Mouse (Mus musculus) left cerebral cortex, adult 18-20 months (tissue): ENCODE measurements around the gene Mdh2. TPM values are rescaled to one million over a fixed set of nuclear protein-coding genes. Genes with fewer than 3 reads are reported as not detected.

Experiments
- DNase-seq, 2 experiments: peaks; one replicate each; pipeline ENCODE4 v3.0.0; 2021 to 2022; ENCODE audit warnings: low spot score in 2 of 2, mixed read lengths in 1 of 2
- long read RNA-seq, 2 experiments: library from polyadenylated mRNA; stranded (forward); transcript quantifications; one replicate each; pipeline ENCODE4 v2.0.0; 2021
- total RNA-seq, 2 experiments: library from RNA; stranded (reverse); gene quantifications; 2 replicates each; pipeline ENCODE4 v1.2.3; 2021

Gene Mdh2
- total RNA-seq: 100 to 1,000 TPM; 431 to 433 TPM
- long read RNA-seq, experiment 1, transcript Mdh2-201 (9 exons, 1,456 nt): major isoform, 681 of 716 reads
- long read RNA-seq, experiment 1, partial matches to known transcripts: 26 of 716 reads
- long read RNA-seq, experiment 1, other reads (novel, unspliced or antisense): 9 of 716 reads
- long read RNA-seq, experiment 2, transcript Mdh2-201 (9 exons, 1,456 nt): major isoform, 568 of 600 reads
- long read RNA-seq, experiment 2, partial matches to known transcripts: 21 of 600 reads
- long read RNA-seq, experiment 2, other reads (novel, unspliced or antisense): 11 of 600 reads

DNA sequence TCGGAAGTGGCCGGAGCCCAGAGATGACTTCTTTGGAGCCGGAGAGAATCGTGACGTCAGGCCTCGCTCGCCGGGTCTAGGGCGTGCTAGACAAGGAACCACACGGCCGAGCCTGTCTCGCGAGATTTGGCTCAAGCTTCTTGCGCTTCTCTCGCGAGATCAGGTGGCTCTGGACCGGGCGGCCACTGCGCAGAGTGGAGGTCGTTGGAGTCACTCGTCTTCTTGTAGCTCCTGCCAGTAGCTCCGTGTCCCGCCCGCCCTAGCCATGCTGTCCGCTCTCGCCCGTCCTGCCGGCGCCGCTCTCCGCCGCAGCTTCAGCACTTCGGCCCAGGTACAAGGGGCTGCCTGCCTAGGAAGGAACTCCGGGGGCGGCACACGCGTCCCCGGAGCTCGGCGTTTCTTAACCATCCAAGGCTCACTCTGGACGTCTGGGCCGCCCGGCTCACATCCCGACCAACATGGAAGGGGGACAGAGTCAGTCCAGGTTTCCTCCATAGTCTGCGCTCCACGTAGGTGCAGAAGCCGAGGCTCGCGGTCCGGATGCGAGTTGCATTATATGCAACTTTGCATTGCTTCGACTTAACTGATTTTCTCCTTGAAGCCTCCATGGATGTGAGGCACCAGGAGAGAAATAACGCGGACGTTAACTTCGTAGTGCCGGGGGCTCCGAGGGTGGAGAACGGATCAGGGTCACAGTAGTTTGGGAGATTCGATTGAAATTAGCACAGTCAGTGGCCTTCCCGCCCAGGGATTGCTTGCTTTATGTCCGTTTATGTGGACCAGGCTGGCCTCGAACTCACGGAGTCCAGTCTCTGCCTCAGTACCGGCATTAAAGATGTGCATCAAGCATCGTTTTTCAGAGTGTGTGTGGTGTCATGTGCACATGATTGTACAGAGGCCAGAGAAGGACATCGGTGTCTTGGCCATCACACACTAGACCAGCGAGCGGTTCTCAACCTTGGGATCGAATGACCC lies at the start of gene Mdh2:
Gene Mdh2 (plus strand): TSS at position 10 of the 975 bp plus-strand sequence.
- peak; percentile 99 for DNase-seq

DNA sequence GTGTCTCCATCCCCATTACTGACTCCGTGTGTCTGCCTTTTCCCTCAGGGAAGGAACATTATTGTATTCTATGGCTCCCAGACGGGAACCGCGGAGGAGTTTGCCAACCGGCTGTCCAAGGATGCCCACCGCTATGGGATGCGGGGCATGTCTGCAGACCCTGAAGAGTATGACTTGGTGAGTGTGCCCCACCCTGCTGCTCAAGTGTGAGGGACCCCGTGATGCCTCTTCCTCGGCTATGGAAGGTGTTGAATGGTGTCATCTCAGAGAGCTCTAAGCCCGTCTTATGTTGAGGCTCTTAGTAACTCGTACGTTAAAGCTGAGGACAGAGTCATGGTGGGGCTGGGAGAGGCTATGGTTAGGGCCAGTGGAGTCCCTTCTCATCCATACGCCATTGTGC lies 48.9 kb upstream of the Mdh2 start:
- no peak for DNase-seq

- DNase-seq: no peak
Measured at GRCm38 (mm10) chr5:135730278-135730677, 48.0 kb upstream of the Mdh2 start.

DNA sequence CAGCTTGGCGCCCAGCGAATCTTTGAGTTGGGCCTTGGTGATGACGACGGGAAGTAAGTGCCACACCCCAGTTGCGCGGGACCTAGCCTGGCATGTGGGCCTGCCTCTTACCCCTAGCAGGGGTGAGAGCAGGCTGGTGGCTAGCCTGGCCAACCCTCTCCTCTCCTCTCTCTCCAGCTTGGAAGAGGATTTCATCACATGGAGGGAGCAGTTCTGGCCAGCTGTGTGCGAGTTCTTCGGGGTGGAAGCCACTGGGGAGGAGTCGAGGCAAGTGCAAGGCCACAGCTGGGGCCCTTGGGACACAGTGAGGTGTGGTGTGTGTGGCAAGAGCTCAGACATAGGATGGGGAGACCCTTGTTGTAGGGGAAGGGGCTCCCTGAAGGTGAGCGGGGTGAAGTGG lies 47.4 kb upstream of the Mdh2 start:
- no peak for DNase-seq

GRCm38 (mm10) chr5:135731322-135731721 lies 47.0 kb upstream of the Mdh2 start:
- no peak for DNase-seq

GRCm38 (mm10) chr5:135733071-135733470 lies 45.2 kb upstream of the Mdh2 start:
- DNase-seq: no peak

DNA sequence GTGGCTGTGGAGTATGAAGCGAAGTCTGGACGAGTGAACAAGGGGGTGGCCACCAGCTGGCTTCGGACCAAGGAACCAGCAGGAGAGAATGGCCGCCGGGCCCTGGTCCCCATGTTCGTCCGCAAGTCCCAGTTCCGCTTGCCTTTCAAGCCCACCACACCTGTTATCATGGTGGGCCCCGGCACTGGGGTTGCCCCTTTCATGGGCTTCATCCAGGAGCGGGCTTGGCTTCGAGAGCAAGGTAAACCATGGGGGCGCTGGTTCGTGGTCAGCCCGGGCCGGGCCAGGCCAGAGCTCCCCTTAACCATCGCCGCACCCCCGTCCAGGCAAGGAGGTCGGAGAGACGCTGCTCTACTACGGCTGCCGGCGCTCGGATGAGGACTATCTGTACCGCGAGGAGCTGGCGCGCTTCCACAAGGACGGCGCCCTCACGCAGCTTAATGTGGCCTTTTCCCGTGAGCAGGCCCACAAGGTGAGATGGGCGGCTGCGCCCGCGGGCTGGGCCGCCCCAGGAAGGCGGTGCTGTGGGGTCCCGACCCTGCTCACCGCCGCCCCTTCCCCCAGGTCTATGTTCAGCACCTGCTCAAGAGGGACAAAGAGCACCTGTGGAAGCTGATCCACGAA lies 44.1 kb upstream of the Mdh2 start:
- no peak for DNase-seq

- no peak for DNase-seq
Measured at GRCm38 (mm10) chr5:135735741-135736140, 42.5 kb upstream of the Mdh2 start.

DNA sequence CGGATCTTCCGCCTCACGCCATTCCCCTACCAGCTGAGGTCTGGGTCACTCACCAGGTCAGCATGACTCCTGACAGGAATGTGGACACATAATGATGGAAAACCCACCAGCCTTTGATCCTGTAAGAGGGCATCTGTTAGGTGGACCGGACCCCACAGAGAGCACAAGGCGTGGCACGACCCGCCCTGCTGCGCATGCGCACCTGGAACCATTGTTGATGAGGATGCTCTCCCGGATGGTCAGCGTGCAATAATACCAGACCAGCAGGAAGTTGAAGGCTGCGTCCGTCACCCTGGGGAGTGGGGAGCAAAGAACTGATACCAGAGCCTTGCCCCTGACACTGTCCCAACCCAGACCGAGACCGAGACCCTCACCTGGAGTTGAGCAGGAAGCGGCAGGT lies 41.7 kb upstream of the Mdh2 start:
- DNase-seq: no peak

- DNase-seq: no peak
Measured at GRCm38 (mm10) chr5:135737154-135737553, 41.1 kb upstream of the Mdh2 start.

GRCm38 (mm10) chr5:135738266-135738665 lies 40.0 kb upstream of the Mdh2 start:
- DNase-seq: no peak

DNA sequence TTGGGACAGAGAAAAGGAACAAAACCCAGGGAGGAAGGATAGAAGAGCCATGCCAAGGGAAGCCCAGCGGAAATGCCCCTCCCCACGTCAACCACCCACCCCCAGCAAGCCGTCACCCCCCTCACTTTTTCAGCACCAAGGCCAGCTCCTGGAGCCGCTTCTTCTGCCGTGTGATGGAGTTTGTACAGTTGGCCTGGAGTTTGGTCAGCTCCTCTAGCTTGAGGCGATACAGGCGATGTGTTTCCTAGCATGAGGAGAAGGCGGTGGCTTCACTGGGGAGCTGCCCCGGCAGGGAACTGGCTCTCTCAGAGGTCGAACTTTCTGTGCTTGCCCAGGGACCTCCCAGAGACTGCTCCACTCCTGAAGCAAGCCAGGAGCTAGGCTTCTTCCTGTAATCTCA lies 36.1 kb upstream of the Mdh2 start:
- DNase-seq: no peak

DNA sequence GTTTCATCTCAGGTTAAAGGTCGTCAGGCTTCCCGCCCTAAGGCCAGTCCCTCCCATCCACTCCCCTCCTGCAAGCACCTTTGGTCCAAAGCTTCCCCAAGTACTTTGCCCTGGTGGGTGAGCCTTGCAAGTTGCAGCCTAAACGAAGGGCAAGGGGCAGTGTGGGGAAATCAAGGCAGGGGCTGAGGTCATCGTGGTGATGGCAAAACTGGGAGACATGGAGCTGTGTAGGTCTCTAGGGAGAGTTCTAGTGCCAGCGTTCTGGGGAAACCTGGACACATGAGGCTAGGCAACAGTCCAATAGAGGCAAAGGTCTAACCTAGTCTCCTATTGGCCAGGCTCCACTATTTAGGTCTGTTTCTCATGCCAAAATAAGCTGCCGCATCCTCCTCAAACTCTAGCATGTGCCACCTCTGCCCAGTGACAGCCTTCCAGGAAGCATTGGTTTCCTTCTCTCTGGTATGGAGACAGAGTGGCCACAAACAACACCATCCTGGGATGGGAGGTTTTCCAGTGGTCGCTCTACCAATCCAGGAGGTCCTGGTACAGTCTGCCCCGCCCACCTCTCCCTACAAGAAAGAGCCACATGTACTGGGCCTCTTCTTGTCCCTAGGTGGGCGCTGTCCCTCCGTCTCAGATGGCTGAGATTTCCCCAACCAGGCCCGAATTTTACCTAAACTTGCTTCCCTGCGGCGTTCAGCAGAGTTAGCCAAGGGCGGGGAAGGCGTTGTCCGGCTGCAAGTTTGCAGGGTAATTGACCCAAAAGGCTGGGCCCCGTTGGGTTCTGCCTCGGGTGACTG lies 35.1 kb upstream of the Mdh2 start:
- DNase-seq: no peak

DNA sequence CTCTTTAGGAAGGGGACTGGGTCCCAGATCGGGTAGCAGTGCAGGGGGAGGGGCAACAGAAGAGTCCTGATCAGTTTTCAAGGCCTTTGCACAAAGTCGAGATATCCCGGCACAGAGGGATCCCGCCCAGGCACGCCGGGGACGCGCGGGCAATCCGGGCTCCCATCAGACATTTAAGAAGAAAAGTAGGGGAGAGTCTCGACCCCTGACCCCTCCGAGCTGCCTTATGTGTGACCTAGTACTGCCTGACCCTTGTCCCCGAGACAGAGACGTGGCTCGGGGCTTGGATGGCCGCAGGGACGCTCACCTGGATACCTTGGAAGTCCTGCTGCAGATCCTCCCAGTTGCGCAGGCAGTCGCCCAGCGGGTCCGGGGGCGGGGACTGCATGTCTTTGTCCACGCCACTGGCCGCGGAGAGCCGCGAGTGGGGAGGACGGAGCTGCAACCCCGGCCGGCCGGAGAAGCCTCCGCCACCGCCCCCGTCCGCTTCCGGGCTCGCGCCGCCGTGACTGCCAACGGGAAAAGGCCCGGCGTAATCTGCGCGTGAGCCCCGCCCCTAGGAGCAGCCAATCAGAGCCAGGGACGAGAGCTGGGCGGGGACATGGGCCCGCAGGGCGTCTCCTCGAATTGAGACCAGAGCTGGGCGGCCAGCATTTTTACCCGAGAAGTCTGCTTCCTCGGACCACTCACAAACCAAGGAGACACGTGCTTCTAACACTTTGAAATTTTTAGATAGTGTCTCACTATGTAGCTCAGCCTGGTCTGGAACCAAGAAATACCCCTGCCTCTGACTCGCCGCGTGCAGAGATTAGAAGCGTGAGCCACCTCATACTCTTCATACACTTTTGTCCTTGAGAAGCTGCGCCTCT lies 34.3 kb upstream of the Mdh2 start, which contains the start of gene Tmem120a:
Gene Tmem120a (minus strand): TSS at position 708 of the 869 bp plus-strand sequence.
- DNase-seq: peak; percentile 96

GRCm38 (mm10) chr5:135744742-135745141 lies 33.5 kb upstream of the Mdh2 start:
- DNase-seq: no peak

GRCm38 (mm10) chr5:135751041-135751440 lies 27.2 kb upstream of the Mdh2 start:
- DNase-seq: no peak

DNA sequence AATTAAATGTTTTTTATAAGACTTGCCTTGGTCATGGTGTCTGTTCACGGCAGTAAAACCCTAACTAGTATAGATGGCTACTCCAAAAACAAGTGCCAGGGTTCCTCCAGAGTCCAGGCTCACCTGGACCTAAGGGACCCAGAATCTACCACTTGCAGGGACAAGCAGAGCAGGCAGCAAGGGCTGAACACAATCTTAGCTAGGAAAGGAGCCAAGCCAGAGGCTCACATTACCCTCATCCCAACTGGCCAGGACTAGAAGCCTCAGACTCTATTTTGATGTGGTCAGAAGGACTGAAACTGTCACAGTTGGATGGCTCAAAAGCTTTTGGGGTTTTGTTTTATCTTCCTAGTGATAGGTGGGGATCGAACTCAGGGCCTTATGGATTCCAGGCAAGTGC lies 26.7 kb upstream of the Mdh2 start:
- DNase-seq: no peak

DNA sequence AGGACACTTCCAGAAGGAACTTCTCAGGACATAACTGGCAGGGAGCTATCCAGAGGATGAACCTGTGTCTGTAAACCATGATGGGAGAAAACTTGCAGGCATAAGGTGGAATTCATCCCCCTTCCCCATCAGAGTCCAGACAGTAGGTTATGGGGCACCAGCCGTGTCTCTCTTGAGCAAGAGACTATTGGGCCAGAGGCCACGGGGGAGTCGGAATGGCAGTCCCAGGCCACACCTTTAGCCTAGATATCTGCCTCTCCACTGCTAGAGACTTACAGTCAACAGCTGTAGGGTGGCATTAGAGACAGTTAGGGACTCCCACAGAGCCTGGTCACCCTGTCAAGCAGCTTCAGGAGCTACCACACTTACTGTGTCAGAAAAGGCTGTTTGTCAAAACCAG lies 16.4 kb upstream of the Mdh2 start:
- DNase-seq: no peak

DNA sequence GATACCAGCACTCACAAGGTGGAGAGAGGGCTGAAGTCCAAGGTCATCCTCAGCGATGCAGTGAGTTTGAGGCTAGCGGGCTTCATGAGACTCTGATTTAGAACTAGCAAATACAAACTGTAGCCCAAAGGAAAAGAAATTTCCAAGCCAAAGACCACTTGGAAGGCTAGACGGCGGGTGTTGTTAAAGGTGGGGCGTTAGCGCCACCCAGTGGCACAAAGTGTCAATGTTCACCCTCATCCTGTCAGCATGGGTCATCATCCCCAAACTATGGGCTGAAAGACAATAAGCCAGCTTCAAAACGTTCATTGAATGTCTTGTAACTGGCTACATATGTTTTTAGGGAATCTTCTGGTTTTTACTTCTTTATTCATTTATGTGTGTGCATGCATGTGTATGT lies 14.8 kb upstream of the Mdh2 start:
- peak; percentile 72 to 75 for DNase-seq

DNA sequence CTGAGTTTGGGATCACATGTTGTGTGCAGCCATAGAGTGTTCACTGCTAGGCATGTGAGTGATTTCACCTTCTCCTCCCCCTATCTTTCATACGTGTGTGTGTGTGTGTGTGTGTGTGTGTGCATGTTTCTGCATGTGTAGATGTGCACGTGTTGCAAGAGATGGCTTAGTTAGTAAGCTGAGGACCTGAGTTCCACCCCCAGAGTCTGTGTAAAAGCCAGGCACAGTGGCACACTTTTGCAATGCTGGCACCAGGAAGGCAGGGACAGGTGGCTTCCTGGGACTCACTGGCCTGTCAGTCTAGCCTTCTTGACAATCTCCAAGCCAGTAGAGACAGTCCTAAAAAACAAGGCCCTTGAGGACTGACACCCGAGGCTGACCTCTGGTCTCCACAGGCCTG lies 13.3 kb upstream of the Mdh2 start:
- DNase-seq: no peak
